Comparison of ENCODE assay signal across 8 mouse cellular contexts in genomic region chr3:61243876-61244527, GRCm38 (mm10).
A peak's percentile ranks its signal among the peaks of the same experiment; 100 is the strongest.
DNase-seq lines count a peak whose midpoint lies in the region; ATAC-seq and TF ChIP-seq lines count a peak whose summit lies in the region.

No protein-coding gene starts in this region.

- no peak for TF ChIP-seq POLR2A in cerebellum, adult 2 months (IDR thresholded peaks at IDR 0.05; ENCODE audit: borderline replicate concordance, insufficient read depth, low read length)
- TF ChIP-seq POLR2A in thymus, adult 2 months (IDR thresholded peaks at IDR 0.05; ENCODE audit: control insufficient read depth, extremely low read depth, insufficient read depth, low read length, poor library complexity) = no peak

- peak; percentile 33; the same call in 1 of the 2 replicates for TF ChIP-seq CTCF in cerebellum, adult 2 months (IDR thresholded peaks at IDR 0.05; ENCODE audit: borderline replicate concordance, insufficient read depth, low read depth, low read length)
- TF ChIP-seq CTCF in thymus, adult 2 months (IDR thresholded peaks at IDR 0.05; ENCODE audit: borderline replicate concordance, control insufficient read depth, extremely low read depth, insufficient read depth, low read length, poor library complexity) = no peak

- 0 out of 2 replicates have a peak, but pooled peaks have one; percentile 44 for ATAC-seq in megakaryocyte-erythroid progenitor cell, adult 5-6 weeks (replicated peaks; ENCODE audit: low FRiP score, low TSS enrichment, poor library complexity, severe bottlenecking)

- peak; percentile 10 to 25 for DNase-seq in cerebellum, adult 2 months
- DNase-seq in cerebellum, adult 9-11 months = no peak
- peak; percentile 16 for DNase-seq in thymus, adult 2 months
- DNase-seq in thymus, postnatal 36 days = no peak
- DNase-seq in embryo, embryonic 9.5 days (ENCODE audit: extremely low spot score) = peak; percentile 38
- DNase-seq in kidney, postnatal 10 days = peak; percentile 55
- peak; percentile 53 for DNase-seq in telencephalon, adult 2 months (ENCODE audit: low read depth, low spot score)

- no peak overlapping the region for H3K4me3 ChIP-seq in cerebellum, adult 2 months (replicated peaks; ENCODE audit: insufficient read depth, low read depth, low read length)
- H3K4me3 ChIP-seq in thymus, adult 2 months (ENCODE audit: control insufficient read depth, insufficient read depth, low read length) = no peak overlapping the region

- 21% methylated on average over 6 of the region's 6 CpGs for WGBS in cerebellum, adult 2 months
- 29% methylated on average over 6 of the region's 6 CpGs for WGBS in thymus, adult 2 months

- H3K4me1 ChIP-seq in cerebellum, adult 2 months (ENCODE audit: control insufficient read depth, insufficient read depth, low read length) = no peaks in the 10 kb centered on the region
- H3K4me1 ChIP-seq in thymus, adult 2 months (replicated peaks; ENCODE audit: control insufficient read depth, insufficient read depth, low read length) = no peaks in the 10 kb centered on the region

- no peak overlapping the region for H3K27ac ChIP-seq in cerebellum, adult 2 months (ENCODE audit: insufficient read depth, low read length)
- no peak overlapping the region for H3K27ac ChIP-seq in thymus, adult 2 months (ENCODE audit: control insufficient read depth, insufficient read depth, low read length)

- no peaks in the 10 kb centered on the region for H3K36me3 ChIP-seq in thymus, adult 2 months (ENCODE audit: control insufficient read depth, insufficient read depth, low read length)

- no peaks in the 10 kb centered on the region for H3K27me3 ChIP-seq in cerebellum, adult 2 months (ENCODE audit: control insufficient read depth, insufficient read depth, low read length)
- H3K27me3 ChIP-seq in thymus, adult 2 months (ENCODE audit: control insufficient read depth, insufficient read depth, low read length) = no peaks in the 10 kb centered on the region

Comparison
In these comparisons a context has a peak if more than half of its experiments do, and no peak if none do; other contexts are left out.
1. DNase-seq: peak in cerebellum, adult 2 months (2 of 2), thymus, adult 2 months (single experiment), embryo, embryonic 9.5 days (single experiment), kidney, postnatal 10 days (single experiment) and telencephalon, adult 2 months (single experiment); none in cerebellum, adult 9-11 months (single experiment) and thymus, postnatal 36 days (0 of 2).